Mouse (Mus musculus) c-Kit-positive CD71-positive TER-119-positive erythroid progenitor cells, embryonic 14.5 days (primary cell): Measurements from ENCODE around the gene Gm10282.

ENCODE experiments used
- DNase-seq: peaks from one replicate; pipeline ENCODE4 v3.0.0-alpha.2; 2013; ENCODE audit warnings: low spot score

Gene Gm10282

DNA sequence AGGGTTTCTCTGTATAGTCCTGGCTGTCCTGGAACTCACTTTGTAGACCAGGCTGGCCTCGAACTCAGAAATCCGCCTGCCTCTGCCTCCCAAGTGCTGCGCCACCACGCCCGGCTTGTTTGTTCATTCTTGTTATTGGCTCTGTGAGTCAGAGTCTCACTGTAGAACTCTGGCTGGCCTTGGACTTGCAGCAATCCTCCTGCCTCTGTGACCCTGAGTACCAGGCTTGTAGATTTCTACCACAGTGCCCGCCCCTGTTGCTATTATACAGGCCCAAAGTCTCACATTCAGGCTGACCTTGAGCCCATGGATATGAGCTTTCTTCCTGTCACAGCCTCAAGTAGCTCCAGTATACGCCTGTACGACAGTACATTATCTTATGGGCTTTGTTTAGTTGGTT lies 8.5 kb downstream of the Gm10282 start:
- no peak for DNase-seq

- no peak for DNase-seq
Observed at GRCm38 (mm10) chr8:72295679-72296078, 9.4 kb downstream of the Gm10282 start.

- DNase-seq = no peak
Observed at GRCm38 (mm10) chr8:72295125-72295524, 9.9 kb downstream of the Gm10282 start.

- no peak for DNase-seq
Observed at GRCm38 (mm10) chr8:72293309-72293708, 11.8 kb downstream of the Gm10282 start.

GRCm38 (mm10) chr8:72291104-72291503 lies 14.0 kb downstream of the Gm10282 start:
- DNase-seq = no peak

DNA sequence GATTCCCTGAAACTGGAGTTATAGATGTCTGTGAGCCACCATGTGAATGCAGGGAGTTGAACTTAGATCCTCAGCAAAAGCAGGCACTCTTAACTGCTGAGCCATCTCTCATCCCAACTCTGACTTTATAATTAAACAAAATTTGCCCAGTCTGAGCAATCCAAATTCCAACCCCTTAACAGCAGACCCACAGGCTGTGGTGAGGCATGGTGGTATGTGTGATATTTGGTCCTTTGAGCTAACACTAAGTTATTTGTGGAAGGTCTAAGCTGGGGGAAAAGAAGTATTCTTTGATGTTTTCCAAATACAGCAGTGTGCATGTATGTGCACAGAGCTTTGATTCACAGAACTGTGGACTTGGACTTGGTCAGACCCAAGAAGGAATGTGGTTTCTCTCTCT lies 16.0 kb downstream of the Gm10282 start:
- no peak for DNase-seq

- DNase-seq = no peak
Observed at GRCm38 (mm10) chr8:72285285-72285684, 19.8 kb downstream of the Gm10282 start.

GRCm38 (mm10) chr8:72281634-72282033 lies 23.4 kb downstream of the Gm10282 start:
- no peak for DNase-seq

- no peak for DNase-seq
Observed at GRCm38 (mm10) chr8:72279151-72279550, 25.9 kb downstream of the Gm10282 start.

GRCm38 (mm10) chr8:72277244-72277643 lies 27.8 kb downstream of the Gm10282 start:
- peak; percentile 37 for DNase-seq

DNA sequence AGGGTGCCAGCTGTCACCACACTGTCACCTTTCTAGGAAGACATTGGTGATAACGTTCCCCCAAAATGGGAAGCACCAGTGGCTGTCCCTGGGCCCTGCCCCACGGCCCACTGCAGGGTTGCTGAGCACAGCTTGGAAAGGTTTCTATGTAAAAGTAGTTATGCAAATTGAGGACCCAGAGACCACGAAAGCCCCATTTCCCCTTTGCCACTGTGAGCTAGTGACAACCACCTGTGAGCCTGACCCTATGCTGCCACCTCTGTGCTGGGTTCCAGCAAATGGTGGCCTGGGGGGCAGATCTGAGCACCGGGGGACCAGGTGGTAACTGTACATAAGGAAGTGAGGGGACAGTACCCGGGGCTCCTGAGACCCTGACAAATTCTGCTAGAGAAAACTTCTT lies 31.3 kb downstream of the Gm10282 start:
- no peak for DNase-seq

DNA sequence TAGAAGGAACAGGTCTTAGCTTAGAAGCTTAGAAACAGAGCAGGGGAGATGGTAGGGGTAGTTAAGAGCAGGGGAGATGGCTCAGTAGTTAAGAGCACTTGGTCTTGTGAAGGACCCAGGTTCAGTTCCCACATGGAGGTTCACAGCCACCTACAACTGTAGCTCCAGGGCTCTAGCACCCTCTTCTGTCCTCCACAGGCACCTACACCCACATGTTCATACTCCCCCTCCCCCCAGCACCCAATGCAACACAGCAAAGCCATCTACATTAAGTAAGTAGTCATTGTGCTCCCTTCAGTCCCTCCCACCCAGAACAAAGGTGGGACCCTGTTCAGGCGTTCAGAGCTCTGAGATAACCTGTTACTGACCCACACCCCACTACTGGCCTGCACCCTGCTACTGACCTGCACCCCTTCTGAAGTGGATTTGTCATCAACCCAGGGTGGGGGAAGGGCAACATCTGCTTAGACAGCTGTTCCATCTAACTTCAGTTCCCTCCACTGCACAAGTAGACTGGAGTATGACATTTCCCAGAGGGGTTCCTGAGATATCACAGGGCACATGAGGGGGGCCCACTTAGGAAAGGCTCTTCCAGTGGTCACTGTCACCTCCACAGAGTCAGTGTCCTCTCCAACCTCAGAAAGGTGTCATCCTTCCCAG lies 31.8 kb downstream of the Gm10282 start:
- DNase-seq = no peak

GRCm38 (mm10) chr8:72272361-72272760 lies 32.7 kb downstream of the Gm10282 start:
- no peak for DNase-seq

DNA sequence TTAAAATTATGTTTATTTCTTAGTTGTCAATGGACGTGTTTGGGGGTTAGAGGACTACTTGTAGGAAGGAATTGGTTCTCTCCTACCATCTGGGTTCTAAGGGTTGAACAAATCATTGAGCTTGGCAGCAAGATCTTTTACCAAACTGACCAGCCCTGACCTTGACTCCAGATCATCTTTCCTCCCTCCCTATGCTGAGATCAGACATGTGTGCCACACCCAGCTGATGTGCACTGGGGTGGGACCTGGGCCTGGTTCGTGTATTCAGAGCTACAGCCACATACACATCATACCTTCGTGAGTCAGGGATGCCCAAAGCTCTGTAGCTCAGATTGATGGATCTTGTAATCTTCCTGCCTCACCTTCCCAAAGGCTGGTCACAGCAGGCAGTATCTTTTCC lies 33.4 kb downstream of the Gm10282 start:
- DNase-seq = no peak

DNA sequence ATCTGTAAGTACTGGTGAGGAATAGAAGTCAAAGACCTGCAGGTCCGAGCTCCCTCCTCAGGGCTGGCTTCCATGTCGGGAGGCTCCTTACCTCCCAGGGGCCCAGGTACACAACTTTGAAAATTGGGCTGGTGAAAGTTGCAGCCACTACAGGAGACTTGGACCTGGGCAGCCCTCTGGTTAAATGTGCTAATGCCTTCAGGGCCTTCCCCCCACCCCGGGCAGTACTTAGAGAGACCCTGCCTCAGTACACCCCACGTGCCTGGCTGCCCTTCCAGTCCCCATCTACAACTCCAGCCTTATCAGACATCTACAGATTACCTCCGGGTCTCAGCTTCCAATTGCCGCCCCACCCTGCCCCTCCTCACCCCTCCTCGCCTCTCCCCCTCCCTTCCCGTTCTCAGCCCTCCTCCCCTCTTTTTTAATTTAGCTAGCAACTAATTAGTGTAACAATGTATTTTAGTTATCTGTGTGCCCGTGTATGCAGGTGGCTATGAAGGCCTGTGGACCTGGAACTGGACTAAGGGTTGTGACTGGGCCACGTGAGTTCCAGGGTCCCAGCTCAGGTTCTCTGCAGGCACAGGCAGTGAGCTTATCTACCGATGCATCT lies 33.9 kb downstream of the Gm10282 start:
- DNase-seq = no peak

- DNase-seq = no peak
Observed at GRCm38 (mm10) chr8:72270606-72271005, 34.5 kb downstream of the Gm10282 start.

DNA sequence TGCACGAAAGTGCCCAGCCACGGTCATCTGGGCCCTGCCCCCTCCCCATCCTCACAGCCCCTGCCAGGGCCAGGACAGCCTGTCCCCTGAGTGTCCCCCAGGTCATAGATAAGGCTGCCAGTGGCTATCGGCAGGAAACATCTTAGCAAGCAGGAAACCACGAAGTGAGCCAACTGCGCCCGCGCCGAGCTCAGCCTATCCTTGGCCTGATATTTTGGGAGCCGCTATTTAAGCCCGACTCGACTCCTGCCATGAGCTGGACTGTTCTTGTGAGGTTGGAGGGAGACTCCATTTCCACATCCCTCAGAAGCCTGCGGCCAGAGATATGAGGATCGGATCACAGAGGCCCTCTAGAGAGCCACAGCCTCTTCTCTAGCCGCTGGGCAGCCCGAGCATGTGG lies 36.7 kb downstream of the Gm10282 start:
- peak; percentile 47 for DNase-seq

- DNase-seq = no peak
Observed at GRCm38 (mm10) chr8:72267106-72267505, 38.0 kb downstream of the Gm10282 start.

- no peak for DNase-seq
Observed at GRCm38 (mm10) chr8:72266671-72267070, 38.4 kb downstream of the Gm10282 start.

- DNase-seq = no peak
Observed at GRCm38 (mm10) chr8:72265342-72265741, 39.7 kb downstream of the Gm10282 start.

GRCm38 (mm10) chr8:72263451-72263850 lies 41.6 kb downstream of the Gm10282 start:
- DNase-seq = no peak

- DNase-seq = no peak
Observed at GRCm38 (mm10) chr8:72262756-72263155, 42.3 kb downstream of the Gm10282 start.

DNA sequence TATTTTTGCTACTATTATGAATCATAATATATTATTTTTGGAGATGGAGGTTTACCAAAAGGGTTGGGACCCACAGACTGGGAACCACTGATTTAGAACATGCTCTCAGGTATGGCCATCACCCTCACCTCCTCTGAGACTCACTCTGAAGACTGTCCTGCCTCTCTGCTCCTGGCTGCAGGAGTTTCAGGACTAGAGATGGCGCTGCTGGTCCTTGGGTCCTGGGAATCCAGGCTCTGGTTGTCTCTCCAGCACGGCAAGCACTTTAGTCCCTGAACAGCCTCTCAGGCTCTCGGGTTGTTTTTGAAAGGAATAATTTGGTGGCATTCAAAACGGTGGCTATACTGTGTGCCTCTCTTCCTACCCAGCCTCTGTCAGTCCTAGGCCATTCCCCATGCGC lies 43.2 kb downstream of the Gm10282 start:
- no peak for DNase-seq

DNA sequence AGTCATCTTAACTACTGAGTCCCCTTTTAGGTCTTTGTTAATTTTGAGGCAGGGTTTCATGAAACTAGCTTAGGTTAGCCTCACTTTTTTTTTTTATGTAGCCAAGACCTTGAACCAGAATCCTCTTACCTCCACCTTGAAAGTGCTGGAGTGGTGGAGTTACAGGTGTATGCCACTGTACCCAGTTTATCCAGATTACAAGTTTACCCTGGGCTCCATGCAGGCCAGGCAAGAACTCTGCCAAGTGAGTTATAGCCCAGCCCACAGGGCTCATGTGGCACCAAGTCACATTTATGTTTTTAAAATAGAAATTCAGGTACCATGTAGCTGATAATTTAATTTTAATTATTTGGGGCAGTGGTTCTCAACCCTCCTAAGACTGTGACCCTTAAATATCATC lies 43.6 kb downstream of the Gm10282 start:
- DNase-seq = no peak
